Comparison of ENCODE assay signal across 15 mouse cellular contexts in genomic region chr4:64897935-64898334, GRCm38 (mm10).
"Had no signal": no experiment of that assay in that cellular context is flagged by ENCODE, and none has a peak within 500 bp of the region (broad histone marks: within the 10 kb centered on the region; RNA-seq: fewer than 3 reads in every experiment).

No protein-coding gene starts in this region.

- H3K9ac ChIP-seq: limb, embryonic 15.5 days; liver, embryonic 12.5 days; lung, embryonic 14.5 days; midbrain, embryonic 12.5 days had no signal

- H3K27me3 ChIP-seq: limb, embryonic 15.5 days; liver, embryonic 12.5 days; megakaryocyte, embryonic 14.5 days; midbrain, embryonic 12.5 days had no signal

- H3K9me3 ChIP-seq: limb, embryonic 15.5 days; liver, embryonic 12.5 days; megakaryocyte, embryonic 14.5 days; midbrain, embryonic 12.5 days had no signal

- H3K27ac ChIP-seq: kidney, postnatal 0 days; limb, embryonic 15.5 days; liver, embryonic 12.5 days; midbrain, embryonic 12.5 days; stomach, postnatal 0 days had no signal

- H3K36me3 ChIP-seq: limb, embryonic 15.5 days; liver, embryonic 12.5 days; midbrain, embryonic 12.5 days had no signal

- H3K4me1 ChIP-seq: limb, embryonic 15.5 days; liver, embryonic 12.5 days; megakaryocyte, embryonic 14.5 days; midbrain, embryonic 12.5 days had no signal

- H3K4me3 ChIP-seq: limb, embryonic 15.5 days; liver, embryonic 12.5 days; megakaryocyte, embryonic 14.5 days; midbrain, embryonic 12.5 days had no signal

- DNase-seq: kidney, adult 9 months; kidney, postnatal 36 days; lung, embryonic 14.5 days; lung, postnatal 10 days; lung, postnatal 4 days; right cerebral cortex, adult 18-20 months; thymus, adult 18-20 months; thymus, postnatal 14 days had no signal

- H3K4me2 ChIP-seq: limb, embryonic 15.5 days; liver, embryonic 12.5 days; lung, embryonic 14.5 days; midbrain, embryonic 12.5 days had no signal

- ATAC-seq: liver, embryonic 12.5 days; midbrain, embryonic 16.5 days had no signal
